Mouse (Mus musculus): ENCODE measurements around the gene Peak1.
"Not testable (repeated sequence)": the region's sequence is repeated elsewhere in the genome, so short reads cannot be mapped to it uniquely, and the experiment has no call there.

Peak1 gene

DNA sequence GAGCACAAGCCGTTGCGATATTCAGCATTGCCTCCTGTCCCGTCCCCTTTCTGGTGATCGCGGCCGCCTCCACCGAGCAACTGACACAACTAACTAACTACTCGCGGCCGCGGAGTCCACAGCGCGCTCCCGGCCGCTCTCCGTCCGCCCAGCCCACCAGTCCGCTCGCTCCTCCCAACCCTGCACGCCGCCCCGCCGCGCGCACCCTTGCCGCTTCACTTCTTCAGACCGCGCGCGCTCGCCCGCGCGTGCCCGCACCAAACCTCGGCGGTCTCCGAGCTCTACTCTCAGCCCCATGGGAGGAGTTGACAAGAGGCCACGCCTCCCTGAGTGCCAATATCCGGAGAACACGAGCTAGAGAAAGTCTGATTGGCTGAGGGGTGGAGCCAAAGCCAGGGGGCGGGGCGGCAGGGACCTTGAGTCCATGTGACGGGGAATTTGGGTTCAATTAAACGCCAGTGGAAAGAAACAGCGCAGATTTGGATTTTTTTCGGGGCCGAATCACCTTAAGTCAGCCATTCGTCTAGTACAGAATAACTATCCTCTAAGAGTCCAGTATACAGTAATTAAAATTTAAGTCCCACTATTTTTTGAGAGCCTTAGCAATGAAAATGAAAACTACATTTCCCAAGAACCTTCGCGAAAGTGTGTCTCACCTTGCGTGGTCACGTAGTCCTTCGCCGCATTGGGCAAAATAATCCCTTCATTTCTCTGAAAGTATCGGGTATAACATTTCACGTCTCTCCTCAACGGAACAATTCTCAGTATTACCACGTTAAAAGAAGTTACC, at the start of gene Peak1, which contains the start of gene Hmg20a:
Peak1 (minus strand) TSS at position 120 of the 790 bp plus-strand sequence.
Hmg20a (plus strand) TSS at position 662 of the 790 bp plus-strand sequence.
- DNase-seq (ENCODE audit: low spot score): peak; percentile 100

DNA sequence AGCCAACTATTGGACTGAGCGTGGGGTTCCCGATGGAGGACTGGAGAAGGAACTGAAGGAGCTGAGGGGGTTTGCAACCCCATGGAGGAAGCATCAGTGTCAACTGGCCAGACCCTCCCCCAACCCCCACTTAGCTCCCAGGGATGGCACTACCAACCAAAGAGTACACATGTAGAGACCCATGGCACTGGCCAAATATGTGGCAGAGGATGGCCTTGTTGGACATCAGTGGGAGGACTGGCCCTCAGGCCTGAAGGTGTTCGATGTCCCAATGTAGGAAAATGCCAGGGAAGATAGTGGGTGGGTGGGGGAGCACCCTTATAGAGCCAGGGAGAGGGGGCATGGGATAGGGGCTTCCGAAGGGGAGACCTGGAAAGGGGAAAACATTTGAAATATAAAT, 48.4 kb upstream of the Peak1 start:
- no peak for DNase-seq (ENCODE audit: low spot score)

DNA sequence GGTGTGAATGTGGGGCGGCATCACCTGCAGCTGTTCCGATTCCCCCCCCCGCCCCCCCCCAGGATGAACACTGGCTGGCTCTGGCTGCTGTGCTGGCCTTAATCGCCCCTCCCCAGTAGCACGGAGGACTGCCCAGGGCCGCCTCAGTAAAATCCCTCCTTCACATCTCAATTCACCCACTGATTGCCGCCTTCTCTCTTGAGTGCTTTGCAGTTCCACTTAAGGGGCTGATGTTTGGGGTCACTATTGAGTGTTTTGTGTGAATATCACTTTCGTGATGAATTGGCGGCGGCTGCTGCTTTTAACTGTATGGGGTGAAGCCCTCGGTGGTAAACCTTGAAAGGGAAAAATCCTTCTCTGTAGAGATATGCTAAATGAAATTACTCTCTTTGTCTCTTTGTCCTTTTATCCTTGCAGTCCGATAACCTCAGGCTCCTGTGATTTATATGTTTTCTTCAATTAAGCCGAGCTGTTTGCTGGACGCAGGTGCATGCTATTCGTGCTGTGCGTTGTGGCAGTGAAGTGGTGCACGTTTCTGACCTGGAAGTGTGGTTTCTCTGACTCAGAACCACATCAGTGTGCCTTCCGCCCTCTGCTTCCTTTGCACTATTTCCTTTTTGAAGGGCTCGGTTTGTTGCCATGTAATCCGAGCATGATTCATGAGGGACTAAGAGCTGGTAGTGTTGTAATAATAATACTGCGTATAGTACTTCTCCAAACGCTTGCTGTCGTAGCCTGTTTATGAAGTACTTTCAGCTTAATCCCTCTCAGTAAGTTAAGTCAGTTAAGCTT, 47.2 kb upstream of the Peak1 start:
- peak; percentile 11 for DNase-seq (ENCODE audit: low spot score)

- no peak for DNase-seq (ENCODE audit: low spot score)
These were observed 46.0 kb upstream of the Peak1 start for GRCm38 (mm10) chr9:56463686-56464515.

GRCm38 (mm10) chr9:56463046-56463445, 45.2 kb upstream of the Peak1 start:
- no peak for DNase-seq (ENCODE audit: low spot score)

DNA sequence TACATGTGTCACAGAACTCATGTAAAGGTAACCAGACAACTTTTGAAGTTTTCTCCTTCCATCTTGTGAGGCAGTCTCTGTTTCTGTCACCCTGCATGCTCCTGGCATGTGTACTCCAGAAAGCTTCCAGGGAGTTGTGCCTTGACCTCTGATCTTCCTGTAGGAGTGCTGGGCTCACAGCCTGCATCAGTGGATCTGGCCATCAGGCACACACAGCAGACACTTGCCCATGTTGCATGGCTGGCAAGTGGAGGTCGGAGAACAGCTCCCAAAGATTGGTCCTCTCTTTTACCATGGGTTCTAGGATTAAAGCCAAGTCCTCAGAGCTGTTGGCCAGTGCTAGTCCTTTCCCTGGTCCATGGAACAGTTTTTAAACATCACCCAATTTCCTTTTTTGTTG, 44.7 kb upstream of the Peak1 start:
- DNase-seq (ENCODE audit: low spot score): no peak

DNA sequence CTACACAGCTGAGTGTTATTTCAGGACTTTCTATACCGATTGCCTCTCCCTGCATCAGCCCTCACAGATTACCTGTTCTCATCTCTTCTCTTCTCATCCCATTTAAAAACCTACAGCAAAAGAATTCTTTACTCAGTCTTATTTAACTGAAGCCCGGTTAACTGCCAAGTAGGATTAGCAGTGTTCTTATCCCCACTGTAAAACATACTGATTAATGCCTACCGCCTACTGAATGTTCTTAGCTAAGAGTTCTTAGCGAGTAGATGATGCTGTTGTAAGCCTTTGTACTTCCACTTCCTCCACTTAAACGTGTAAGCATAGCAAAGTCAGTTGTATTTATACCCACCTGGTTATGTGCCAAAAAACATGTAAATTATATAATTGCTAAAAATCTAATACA, 43.1 kb upstream of the Peak1 start:
- DNase-seq (ENCODE audit: low spot score): no peak

- no peak for DNase-seq (ENCODE audit: low spot score)
These were observed 38.6 kb upstream of the Peak1 start for GRCm38 (mm10) chr9:56456426-56456825.

GRCm38 (mm10) chr9:56453038-56453815, 35.4 kb upstream of the Peak1 start:
- DNase-seq (ENCODE audit: low spot score): no peak

- DNase-seq (ENCODE audit: low spot score): no peak
These were observed 33.7 kb upstream of the Peak1 start for GRCm38 (mm10) chr9:56451570-56451969.

GRCm38 (mm10) chr9:56439699-56440098, 21.8 kb upstream of the Peak1 start:
- DNase-seq (ENCODE audit: low spot score): no peak

GRCm38 (mm10) chr9:56437300-56437892, 19.5 kb upstream of the Peak1 start:
- not testable (repeated sequence) for DNase-seq (ENCODE audit: low spot score)

DNA sequence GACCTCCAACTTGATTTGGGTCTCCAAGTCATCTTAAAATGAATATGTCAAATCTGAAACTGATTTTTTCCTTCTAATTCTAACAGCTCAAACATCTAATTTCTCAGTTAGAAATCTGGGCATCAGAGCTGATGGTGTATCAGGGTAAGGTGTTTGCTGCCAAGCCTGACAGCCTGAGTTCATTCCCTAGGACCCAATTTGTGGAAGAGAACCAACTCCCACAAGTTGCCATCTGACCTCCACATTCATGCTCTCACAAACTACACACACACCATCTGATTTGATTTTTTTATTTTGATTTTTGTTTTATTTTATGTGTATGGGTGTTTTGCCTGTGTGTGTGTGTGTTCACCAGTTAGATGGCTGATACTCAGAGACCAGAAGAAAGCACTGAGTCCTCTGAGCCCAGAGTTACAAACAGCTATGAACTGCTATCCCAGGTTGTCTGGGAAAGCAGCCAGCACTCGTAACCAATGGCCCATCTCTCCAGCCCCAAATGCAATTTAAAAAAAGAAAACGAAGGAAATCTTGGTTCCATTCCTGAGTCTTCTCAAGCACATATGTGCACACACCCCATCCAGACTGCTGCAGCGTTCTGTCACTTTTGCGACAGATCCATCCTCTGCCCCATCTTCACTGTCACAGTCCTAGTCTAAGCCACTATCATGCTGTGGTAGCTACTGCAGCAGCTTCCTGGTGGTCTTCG, 18.1 kb upstream of the Peak1 start:
- no peak for DNase-seq (ENCODE audit: low spot score)

- DNase-seq (ENCODE audit: low spot score): no peak
These were observed 7.0 kb upstream of the Peak1 start for GRCm38 (mm10) chr9:56424861-56425260.

- no peak for DNase-seq (ENCODE audit: low spot score)
These were observed 4.1 kb upstream of the Peak1 start for GRCm38 (mm10) chr9:56421991-56422390.

DNA sequence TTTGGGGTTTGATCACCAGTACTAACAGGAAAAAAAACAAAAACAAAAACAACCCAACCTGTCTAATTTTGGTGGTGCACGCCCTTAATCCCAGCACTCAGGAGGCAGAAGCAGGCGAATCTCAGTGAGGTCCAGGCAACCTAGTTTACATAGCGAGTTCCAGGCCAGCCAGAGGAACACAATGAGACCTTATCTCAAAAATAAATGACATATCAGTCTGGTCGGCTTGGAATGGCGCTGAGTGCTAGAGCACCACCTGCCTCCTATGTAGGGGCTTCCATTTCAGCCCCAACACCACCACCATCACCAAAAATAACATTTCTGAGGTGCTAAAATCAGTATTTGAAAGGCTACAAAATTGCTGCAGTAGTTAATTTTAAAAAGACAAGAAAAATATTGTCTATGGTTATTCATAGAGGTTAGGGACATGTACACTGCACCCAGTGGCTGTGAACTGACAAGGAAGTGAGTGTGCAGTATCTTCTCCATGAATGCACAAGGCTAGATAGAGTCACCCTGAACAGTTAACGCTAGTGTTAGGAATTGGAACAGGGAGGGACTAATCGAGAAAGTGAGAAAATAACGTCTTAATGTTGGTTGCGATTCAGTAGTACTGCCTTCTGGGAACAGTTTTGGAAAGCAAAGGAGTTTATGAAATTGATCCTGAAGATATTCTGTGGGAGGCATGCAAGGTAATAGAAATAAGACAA, 3.2 kb upstream of the Peak1 start:
- DNase-seq (ENCODE audit: low spot score): no peak

DNA sequence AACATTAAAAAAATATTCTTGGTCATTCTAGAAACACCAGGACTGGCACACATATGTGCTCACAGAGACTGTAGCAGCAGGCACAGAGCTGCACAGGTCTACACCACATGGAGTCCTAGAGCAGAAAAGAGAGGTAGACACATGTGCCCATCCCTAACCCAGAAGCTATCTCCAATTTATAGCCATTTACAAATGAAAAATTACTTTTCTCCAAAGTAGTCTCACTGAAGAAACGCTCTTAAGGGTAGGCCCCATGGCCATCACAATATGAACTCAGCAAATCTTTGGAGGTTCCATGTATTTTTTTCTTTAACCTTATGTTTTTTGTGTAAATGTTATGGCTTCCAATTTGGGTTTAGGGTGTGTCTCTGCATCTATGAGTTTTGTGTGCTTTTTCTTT, 2.4 kb upstream of the Peak1 start:
- DNase-seq (ENCODE audit: low spot score): no peak

GRCm38 (mm10) chr9:56418738-56419239, 922 bp upstream of the Peak1 start:
- peak; percentile 70 for DNase-seq (ENCODE audit: low spot score)

GRCm38 (mm10) chr9:56417415-56417947, 386 bp downstream of the Peak1 start:
- DNase-seq (ENCODE audit: low spot score): peak; percentile 69
